Mouse (Mus musculus) liver, embryonic 11.5 days (tissue): ENCODE measurements around the gene Vps8. TPM values are rescaled to one million over a fixed set of nuclear protein-coding genes. Genes with fewer than 3 reads are reported as not detected.

Experiments used
- ATAC-seq: fragments of 200-750 bp; cut with Nextera tagmentation; replicated peaks from 2 replicates; pipeline ENCODE4 v1.8.0; 2017; ENCODE audit warnings: moderate number of reproducible peaks, mild to moderate bottlenecking, moderate TSS enrichment, moderate library complexity; ENCODE audit not compliant: low FRiP score
- DNase-seq: peaks from one replicate; pipeline ENCODE4 v3.0.0-alpha.2; 2017; ENCODE audit warnings: low spot score
- H3K27ac ChIP-seq: fragments of 300-500 bp; sonication (generic); 2 replicates; pipeline ENCODE4 v1.5.1; 2014; ENCODE audit warnings: mild to moderate bottlenecking, low read depth, low read length, control low read depth
- H3K27me3 ChIP-seq: fragments of 300-500 bp; sonication (generic); replicated peaks from 2 replicates; pipeline ENCODE4 v1.6.1; 2014; ENCODE audit warnings: low read length, mixed read lengths; ENCODE audit not compliant: control insufficient read depth, insufficient read depth
- H3K36me3 ChIP-seq: fragments of 300-500 bp; sonication (generic); 2 replicates; pipeline ENCODE4 v1.6.1; 2014; ENCODE audit warnings: mild to moderate bottlenecking, low read length, moderate library complexity, mixed read lengths; ENCODE audit not compliant: control insufficient read depth, insufficient read depth
- H3K4me1 ChIP-seq: fragments of 300-500 bp; sonication (generic); replicated peaks from 2 replicates; pipeline ENCODE4 v1.6.1; 2014; ENCODE audit warnings: low read length, mixed read lengths; ENCODE audit not compliant: control insufficient read depth, insufficient read depth
- H3K4me2 ChIP-seq: fragments of 300-500 bp; sonication (generic); 2 replicates; pipeline ENCODE4 v1.6.1; 2014; ENCODE audit warnings: mild to moderate bottlenecking, control low read depth, moderate library complexity
- H3K4me3 ChIP-seq: fragments of 300-500 bp; sonication (generic); 2 replicates; pipeline ENCODE4 v1.5.1; 2014; ENCODE audit warnings: low read depth, low read length, control low read depth
- H3K9ac ChIP-seq: fragments of 300-500 bp; sonication (generic); 2 replicates; pipeline ENCODE4 v1.6.1; 2014; ENCODE audit warnings: low read depth, low read length, control low read depth
- H3K9me3 ChIP-seq: fragments of 300-500 bp; sonication (generic); 2 replicates; pipeline ENCODE4 v1.6.1; 2016; ENCODE audit warnings: low read length, inconsistent platforms, mixed read lengths; ENCODE audit not compliant: control insufficient read depth
- WGBS: fragments of 180-500 bp; shearing (Covaris S2); extraction: QIAGEN DNeasy Blood & Tissue Kit; methylation state at CpG from one replicate; pipeline ENCODE4 v1.1.7; 2014; 5-methylcytosine and 5-hydroxymethylcytosine counted together
- polyA plus RNA-seq: library from polyadenylated mRNA; unstranded; fragments of >200 nt; fragmentation: Nextera tagmentation; extraction: Ambion mirVana; gene quantifications from 2 replicates; pipeline ENCODE4 v1.2.1, GENCODE M21; 2014

Vps8 gene
- polyA plus RNA-seq, 1 experiment from 2014 or later: 15.9 TPM

- Histone ChIP-seq H3K4me2 (no peak overlapping the region), H3K9ac (no peak overlapping the region), H3K27ac (no peak overlapping the region), H3K36me3 (0 out of 2 replicates have a peak, but pooled peaks cover 2% of the 10 kb centered on the region), H3K27me3 (no peaks in the 10 kb centered on the region), H3K4me3 (no peak overlapping the region), H3K9me3 (no peaks in the 10 kb centered on the region), H3K4me1 (no peaks in the 10 kb centered on the region)
- no peak for DNase-seq
- no peak for ATAC-seq
These were observed 18.1 kb downstream of the Vps8 start for GRCm38 (mm10) chr16:21441012-21441411.

- Histone ChIP-seq H3K4me3 (no peak overlapping the region), H3K36me3 (no peaks in the 10 kb centered on the region), H3K27ac (no peak overlapping the region), H3K9me3 (no peaks in the 10 kb centered on the region), H3K27me3 (no peaks in the 10 kb centered on the region), H3K4me1 (no peaks in the 10 kb centered on the region), H3K9ac (no peak overlapping the region), H3K4me2 (no peak overlapping the region)
- no peak for ATAC-seq
- WGBS: 58% methylated on average over 9 of the region's 9 CpGs
- DNase-seq: no peak
These were observed 22.2 kb downstream of the Vps8 start for GRCm38 (mm10) chr16:21445026-21445625.

GRCm38 (mm10) chr16:21447447-21447846 is 24.5 kb downstream of the Vps8 start:
- Histone ChIP-seq H3K9me3 (no peaks in the 10 kb centered on the region), H3K27me3 (no peaks in the 10 kb centered on the region), H3K36me3 (no peaks in the 10 kb centered on the region), H3K4me2 (no peak overlapping the region), H3K4me1 (no peaks in the 10 kb centered on the region), H3K27ac (no peak overlapping the region), H3K9ac (no peak overlapping the region), H3K4me3 (no peak overlapping the region)
- DNase-seq: no peak
- ATAC-seq: no peak
- 81% methylated on average over 5 of the region's 5 CpGs for WGBS

- no peaks in the 10 kb centered on the region for H3K36me3 ChIP-seq
- no peaks in the 10 kb centered on the region for H3K4me1 ChIP-seq
- H3K4me2 ChIP-seq: no peak overlapping the region
- no peak overlapping the region for H3K9ac ChIP-seq
- ATAC-seq (no peak), DNase-seq (no peak)
- no peak overlapping the region for H3K4me3 ChIP-seq
- no peak overlapping the region for H3K27ac ChIP-seq
- no peaks in the 10 kb centered on the region for H3K27me3 ChIP-seq
- WGBS: 91% methylated on average over 5 of the region's 5 CpGs
- H3K9me3 ChIP-seq: no peaks in the 10 kb centered on the region
These were observed 25.5 kb downstream of the Vps8 start for GRCm38 (mm10) chr16:21448464-21448863.

GRCm38 (mm10) chr16:21449890-21450289 is 27.0 kb downstream of the Vps8 start:
- Histone ChIP-seq H3K4me2 (no peak overlapping the region), H3K4me1 (no peaks in the 10 kb centered on the region), H3K9ac (no peak overlapping the region)

GRCm38 (mm10) chr16:21452569-21452968 is 29.7 kb downstream of the Vps8 start:
- WGBS: 84% methylated on average over 6 of the region's 6 CpGs

More at GRCm38 (mm10) chr16:21449890-21450289, 27.0 kb downstream of the Vps8 start:
- no peaks in the 10 kb centered on the region for H3K36me3 ChIP-seq
- DNase-seq (no peak), ATAC-seq (no peak)
- H3K9me3 ChIP-seq: no peaks in the 10 kb centered on the region
- 59% methylated on average over 8 of the region's 8 CpGs for WGBS
- H3K27ac ChIP-seq: no peak overlapping the region
- no peaks in the 10 kb centered on the region for H3K27me3 ChIP-seq
- H3K4me3 ChIP-seq: no peak overlapping the region

GRCm38 (mm10) chr16:21457639-21458369 is 34.9 kb downstream of the Vps8 start:
- Histone ChIP-seq H3K4me1 (no peaks in the 10 kb centered on the region), H3K36me3 (no peaks in the 10 kb centered on the region; the same call in 1 of the 2 replicates), H3K4me2 (no peak overlapping the region), H3K4me3 (no peak overlapping the region), H3K27ac (no peak overlapping the region), H3K9me3 (no peaks in the 10 kb centered on the region), H3K27me3 (no peaks in the 10 kb centered on the region), H3K9ac (no peak overlapping the region)
- ATAC-seq (no peak), DNase-seq (no peak)
- WGBS: 84% methylated on average over 14 of the region's 14 CpGs

More at GRCm38 (mm10) chr16:21452569-21452968, 29.7 kb downstream of the Vps8 start:
- Histone ChIP-seq H3K27ac (no peak overlapping the region), H3K9me3 (no peaks in the 10 kb centered on the region), H3K4me1 (no peaks in the 10 kb centered on the region), H3K27me3 (no peaks in the 10 kb centered on the region), H3K4me2 (no peak overlapping the region), H3K36me3 (no peaks in the 10 kb centered on the region; the same call in 1 of the 2 replicates), H3K4me3 (no peak overlapping the region), H3K9ac (no peak overlapping the region)
- ATAC-seq (no peak), DNase-seq (no peak)

- Histone ChIP-seq H3K9me3 (no peaks in the 10 kb centered on the region), H3K9ac (no peak overlapping the region), H3K36me3 (peaks cover 3% of the 10 kb centered on the region; the same call in 1 of the 2 replicates), H3K27ac (no peak overlapping the region), H3K4me1 (no peaks in the 10 kb centered on the region), H3K27me3 (no peaks in the 10 kb centered on the region), H3K4me2 (no peak overlapping the region), H3K4me3 (no peak overlapping the region)
- WGBS: 84% methylated on average over 8 of the region's 8 CpGs
- no peak for ATAC-seq
- DNase-seq: no peak
These were observed 43.0 kb downstream of the Vps8 start for GRCm38 (mm10) chr16:21465868-21466267.

- WGBS: 84% methylated on average over 4 of the region's 4 CpGs
- no peak for ATAC-seq
- Histone ChIP-seq H3K4me1 (no peaks in the 10 kb centered on the region), H3K4me2 (no peak overlapping the region), H3K27ac (no peak overlapping the region), H3K9ac (no peak overlapping the region), H3K27me3 (no peaks in the 10 kb centered on the region), H3K9me3 (no peaks in the 10 kb centered on the region), H3K4me3 (no peak overlapping the region), H3K36me3 (peaks cover 5% of the 10 kb centered on the region; the same call in 1 of the 2 replicates)
- DNase-seq: no peak
These were observed 47.5 kb downstream of the Vps8 start for GRCm38 (mm10) chr16:21470416-21470815.
